Mouse (Mus musculus): ENCODE measurements at regions not wholly inside any gene's neighbourhood (a gene's known extent, or its start where the extent isn't known, plus 50 kb on each side); places are given as distances from the start of the nearest gene placed in this dataset.

DNA sequence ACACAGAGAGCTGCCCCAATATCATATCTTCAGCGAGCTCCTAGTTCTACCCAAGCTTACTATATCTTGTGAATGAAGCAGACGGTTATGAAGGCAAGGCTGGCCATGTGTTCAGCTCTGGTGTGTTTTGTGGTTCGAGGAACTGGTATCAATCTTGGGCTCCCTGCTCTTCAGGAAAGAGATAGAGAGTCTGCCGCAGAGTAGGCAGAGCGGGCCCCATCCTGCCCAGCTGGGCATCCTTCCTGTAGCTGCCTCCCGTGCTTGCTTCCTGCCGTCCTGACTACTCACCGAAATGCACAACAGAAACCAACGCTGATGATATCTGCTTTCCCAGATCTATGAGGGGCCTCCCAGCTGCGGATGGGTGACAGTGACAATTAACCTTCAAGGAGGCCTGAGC, 60.3 kb downstream of the Snrpe start:
- intact Hi-C loops (cut with DNase I) = no loop called here
- Histone ChIP-seq H3K27ac (no peak overlapping the region), H3K4me3 (no peak overlapping the region)
- DNase-seq (ENCODE audit: extremely low spot score in 1 of 2, low spot score in 2 of 2) = no peak
- TF ChIP-seq CTCF (IDR thresholded peaks at IDR 0.05) = no peak

DNA sequence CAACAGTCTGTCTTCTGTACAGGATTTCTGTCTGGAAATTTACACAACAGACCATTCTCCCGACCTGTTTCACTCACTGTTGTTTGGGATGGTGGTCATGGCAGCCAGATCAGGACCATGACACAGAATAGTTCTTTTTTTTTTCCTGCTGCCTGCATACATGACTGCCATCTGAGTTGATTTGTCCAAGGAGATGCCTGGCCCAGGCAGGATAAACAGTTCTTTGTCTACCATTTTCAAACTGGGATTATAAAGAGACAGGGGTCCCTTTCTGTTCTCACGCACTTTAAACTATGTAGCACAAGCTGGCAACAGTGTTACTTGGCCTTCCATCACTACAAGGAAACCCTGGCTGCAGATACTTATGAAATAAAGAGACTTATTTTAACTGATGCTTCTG, 61.1 kb downstream of the Snrpe start:
- no peak overlapping the region for H3K27ac ChIP-seq
- TF ChIP-seq CTCF (IDR thresholded peaks at IDR 0.05) = no peak
- DNase-seq (ENCODE audit: extremely low spot score in 1 of 2, low spot score in 2 of 2) = no peak
- no peak overlapping the region for H3K4me3 ChIP-seq
- intact Hi-C loops (cut with DNase I) = no loop called here

DNA sequence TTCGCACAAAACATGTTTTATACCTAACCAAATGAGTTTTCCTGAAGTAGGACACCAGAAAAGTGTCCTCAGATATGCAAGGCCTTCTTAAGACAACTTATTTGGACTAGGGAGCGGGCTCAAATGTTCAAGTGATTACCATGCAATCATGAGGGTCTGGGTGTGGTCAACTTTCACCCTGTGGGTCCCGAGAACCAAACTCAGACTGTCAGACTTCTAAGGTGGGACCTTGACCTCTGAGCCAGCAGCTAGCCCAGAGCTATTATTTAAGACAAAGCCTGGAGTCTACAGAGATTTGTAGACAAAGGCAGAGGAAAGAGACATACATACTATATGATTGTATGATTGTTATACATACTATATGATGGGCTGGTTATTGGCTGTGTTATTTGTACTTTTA, 62.5 kb downstream of the Snrpe start:
- TF ChIP-seq CTCF (IDR thresholded peaks at IDR 0.05) = no peak
- DNase-seq (ENCODE audit: extremely low spot score in 1 of 2, low spot score in 2 of 2) = no peak
- H3K4me3 ChIP-seq = no peak overlapping the region
- intact Hi-C loops (cut with DNase I) = no loop called here
- H3K27ac ChIP-seq = no peak overlapping the region

DNA sequence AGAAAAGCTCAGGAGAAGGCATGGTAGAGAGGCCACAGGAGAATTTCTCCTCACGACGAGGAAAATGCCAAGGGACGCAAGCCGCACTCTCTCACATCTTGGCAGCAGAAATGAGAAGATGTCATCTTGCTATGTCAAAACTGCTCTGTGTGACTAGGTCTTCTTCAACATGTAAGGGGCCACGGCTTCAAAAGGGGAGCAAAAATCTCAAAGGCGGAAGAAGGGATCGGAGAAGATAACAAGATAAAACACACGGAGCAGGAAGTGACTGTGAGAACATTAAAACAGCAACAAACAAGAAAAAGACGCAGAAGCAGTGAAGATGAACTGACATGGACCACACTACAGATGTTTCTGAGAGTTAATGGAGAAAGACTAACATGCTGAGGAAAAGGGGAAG, 65.1 kb downstream of the Snrpe start:
- no peak for TF ChIP-seq CTCF (IDR thresholded peaks at IDR 0.05)
- H3K27ac ChIP-seq = no peak overlapping the region
- DNase-seq (ENCODE audit: extremely low spot score in 1 of 2, low spot score in 2 of 2) = no peak
- no peak overlapping the region for H3K4me3 ChIP-seq
- intact Hi-C loops (cut with DNase I) = no loop called here

DNA sequence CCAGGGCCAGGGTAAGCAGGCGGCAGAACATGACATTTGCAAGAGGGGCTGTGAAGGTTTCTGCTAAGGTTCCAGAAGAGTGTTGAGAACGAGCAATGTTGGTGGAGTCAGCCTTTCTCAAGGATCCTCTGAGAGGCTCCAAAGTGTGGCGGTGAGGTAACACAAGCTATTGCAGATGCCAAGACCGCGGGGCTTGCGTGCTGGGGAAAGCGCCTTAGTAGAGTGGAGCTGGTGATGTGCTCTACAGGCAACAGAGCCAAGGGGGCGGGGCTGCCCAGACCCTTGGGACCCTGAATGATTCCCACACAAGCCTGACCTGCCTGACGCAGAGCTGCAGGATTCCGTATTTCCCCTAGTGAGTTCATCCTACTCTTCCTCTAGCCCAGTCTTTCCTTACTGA, 66.3 kb downstream of the Snrpe start:
- H3K4me3 ChIP-seq = no peak overlapping the region
- intact Hi-C loops (cut with DNase I) = no loop called here
- no peak overlapping the region for H3K27ac ChIP-seq
- no peak for DNase-seq (ENCODE audit: extremely low spot score in 1 of 2, low spot score in 2 of 2)
- no peak for TF ChIP-seq CTCF (IDR thresholded peaks at IDR 0.05)

- no peak for TF ChIP-seq CTCF (IDR thresholded peaks at IDR 0.05)
These were observed 67.9 kb downstream of the Snrpe start for GRCm38 (mm10) chr1:133541996-133542775.

GRCm38 (mm10) chr1:133530698-133531097, 79.4 kb downstream of the Snrpe start:
- no peak for DNase-seq (ENCODE audit: extremely low spot score in 1 of 2, low spot score in 2 of 2)
- no peak for TF ChIP-seq CTCF (IDR thresholded peaks at IDR 0.05)
- intact Hi-C loops (cut with DNase I) = no loop called here
- no peak overlapping the region for H3K27ac ChIP-seq
- no peak overlapping the region for H3K4me3 ChIP-seq

More at GRCm38 (mm10) chr1:133541996-133542775, 67.9 kb downstream of the Snrpe start:
- Histone ChIP-seq H3K27ac (no peak overlapping the region), H3K4me3 (no peak overlapping the region)
- intact Hi-C loops (cut with DNase I) = no loop called here
- DNase-seq (ENCODE audit: extremely low spot score in 1 of 2, low spot score in 2 of 2) = no peak

- intact Hi-C loops (cut with DNase I) = no loop called here
- Histone ChIP-seq H3K27ac (no peak overlapping the region), H3K4me3 (no peak overlapping the region)
- no peak for TF ChIP-seq CTCF (IDR thresholded peaks at IDR 0.05)
- no peak for DNase-seq (ENCODE audit: extremely low spot score in 1 of 2, low spot score in 2 of 2)
These were observed 80.3 kb downstream of the Snrpe start for GRCm38 (mm10) chr1:133529817-133530216.

- Histone ChIP-seq H3K4me3 (no peak overlapping the region), H3K27ac (no peak overlapping the region)
- intact Hi-C loops (cut with DNase I) = no loop called here
- TF ChIP-seq CTCF (IDR thresholded peaks at IDR 0.05) = no peak
- DNase-seq (ENCODE audit: extremely low spot score in 1 of 2, low spot score in 2 of 2) = no peak
These were observed 82.3 kb downstream of the Snrpe start for GRCm38 (mm10) chr1:133527651-133528385.

DNA sequence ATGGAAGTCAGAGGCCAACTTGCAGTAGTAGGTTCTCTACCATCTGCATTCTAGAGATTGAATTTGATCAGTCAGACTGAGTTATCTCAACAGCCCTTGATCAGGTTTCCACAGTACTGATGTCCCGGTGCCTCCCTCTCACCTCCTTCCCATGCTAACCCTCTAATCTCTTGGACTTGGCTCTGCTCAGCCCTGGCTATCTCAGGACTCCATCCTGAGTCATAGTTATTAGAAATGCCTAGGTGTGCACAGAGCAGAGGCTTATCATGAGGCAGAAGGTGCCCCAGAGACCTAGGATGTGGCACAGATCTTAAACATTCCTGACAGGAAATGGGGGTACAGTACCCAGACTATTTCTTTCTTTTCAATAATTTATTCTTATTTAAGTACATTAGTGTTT, 87.3 kb downstream of the Snrpe start:
- intact Hi-C loops (cut with DNase I) = no loop called here
- DNase-seq (ENCODE audit: extremely low spot score in 1 of 2, low spot score in 2 of 2) = no peak
- no peak overlapping the region for H3K27ac ChIP-seq
- no peak for TF ChIP-seq CTCF (IDR thresholded peaks at IDR 0.05)
- no peak overlapping the region for H3K4me3 ChIP-seq

DNA sequence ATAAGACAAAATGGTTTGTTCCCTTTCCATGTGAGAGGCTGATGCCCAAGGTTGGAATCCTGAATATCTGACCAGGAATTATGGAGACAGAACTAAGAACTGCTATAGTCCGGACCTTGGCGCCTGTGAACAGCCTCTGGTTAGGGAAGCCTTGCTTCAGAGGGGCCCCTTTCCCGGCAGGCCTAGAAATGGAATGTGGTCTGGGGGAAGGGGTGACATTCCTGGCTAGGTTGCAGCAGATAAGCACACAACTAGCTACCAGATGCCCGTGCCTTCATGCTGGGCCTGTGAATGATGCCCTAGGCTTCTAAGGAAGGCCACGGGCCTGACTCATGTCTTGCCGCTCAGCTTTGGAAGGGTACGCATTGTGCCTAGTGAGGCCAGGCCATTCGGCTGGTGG, 89.4 kb downstream of the Snrpe start:
- intact Hi-C loops (cut with DNase I) = no loop called here
- no peak overlapping the region for H3K4me3 ChIP-seq
- H3K27ac ChIP-seq = no peak overlapping the region
- no peak for DNase-seq (ENCODE audit: extremely low spot score in 1 of 2, low spot score in 2 of 2)
- no peak for TF ChIP-seq CTCF (IDR thresholded peaks at IDR 0.05)

DNA sequence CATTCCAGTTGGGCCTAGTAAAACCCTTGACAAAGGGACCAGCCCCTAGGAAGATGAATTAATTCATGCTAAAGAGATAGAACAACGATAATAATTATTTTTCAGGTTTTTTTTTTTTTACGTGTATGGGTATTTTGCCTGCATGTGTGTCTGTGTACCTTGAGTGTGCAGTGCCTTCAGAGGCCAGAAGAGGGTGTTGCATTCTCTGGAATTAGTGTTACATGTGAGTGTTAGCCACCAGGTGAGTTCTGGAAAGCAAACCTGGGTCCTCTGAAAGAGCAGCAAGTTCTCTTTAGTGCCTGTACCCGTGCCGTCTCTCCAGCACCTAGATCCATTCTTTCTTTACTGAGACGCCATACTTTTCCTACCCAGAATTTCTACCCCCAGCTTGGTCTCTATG, 92.8 kb upstream of the Sox13 start:
- Histone ChIP-seq H3K4me3 (no peak overlapping the region), H3K27ac (no peak overlapping the region)
- intact Hi-C loops (cut with DNase I) = no loop called here
- no peak for TF ChIP-seq CTCF (IDR thresholded peaks at IDR 0.05)
- DNase-seq (ENCODE audit: extremely low spot score in 1 of 2, low spot score in 2 of 2) = no peak

GRCm38 (mm10) chr1:133504116-133504515, 79.9 kb upstream of the Sox13 start:
- intact Hi-C loops (cut with DNase I) = no loop called here
- Histone ChIP-seq H3K4me3 (no peak overlapping the region), H3K27ac (no peak overlapping the region)
- no peak for DNase-seq (ENCODE audit: extremely low spot score in 1 of 2, low spot score in 2 of 2)
- no peak for TF ChIP-seq CTCF (IDR thresholded peaks at IDR 0.05)

Data from left cerebral cortex, adult 2 months (tissue).